Mouse (Mus musculus): Measurements from ENCODE around the gene Agpat1. TPM values are rescaled to one million over a fixed set of nuclear protein-coding genes. Genes with fewer than 3 reads are reported as not detected.

The Agpat1 gene
- polyA plus RNA-seq, 1 experiment = 165 TPM

DNA sequence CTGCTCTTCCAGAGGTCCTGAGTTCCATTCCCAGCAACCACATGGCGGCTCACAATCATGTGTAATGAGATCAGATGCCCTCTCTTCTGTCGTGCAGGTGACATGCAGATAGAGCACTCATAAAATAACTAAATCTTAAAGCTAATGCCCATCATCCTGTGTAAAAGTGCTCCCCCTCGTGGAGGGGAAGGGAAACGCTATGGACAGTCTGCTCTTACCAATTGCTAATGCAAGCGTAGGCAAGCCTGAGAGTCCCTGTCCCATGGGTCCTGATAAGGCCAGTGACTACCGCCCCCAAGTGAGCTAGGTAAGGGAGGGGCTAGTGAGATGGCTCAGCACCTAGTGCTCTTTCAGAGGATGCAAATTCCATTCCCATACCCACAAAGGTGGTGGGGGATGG lies 14.9 kb downstream of the Agpat1 start:
- Histone ChIP-seq H3K27me3 (replicated peaks) (no peaks in the 10 kb centered on the region), H3K9me3 (no peaks in the 10 kb centered on the region), H3K4me3 (replicated peaks) (peak overlapping the region; percentile 3), H3K4me1 (peaks cover 11% of the 10 kb centered on the region), H3K36me3 (replicated peaks; ENCODE audit: low read length) (peaks cover 74% of the 10 kb centered on the region)
- no peak for TF ChIP-seq FLI1 (IDR thresholded peaks at IDR 0.05; ENCODE audit: low read length)
- no peak for TF ChIP-seq GATA1 (IDR thresholded peaks at IDR 0.05; ENCODE audit: borderline replicate concordance, low read length)

DNA sequence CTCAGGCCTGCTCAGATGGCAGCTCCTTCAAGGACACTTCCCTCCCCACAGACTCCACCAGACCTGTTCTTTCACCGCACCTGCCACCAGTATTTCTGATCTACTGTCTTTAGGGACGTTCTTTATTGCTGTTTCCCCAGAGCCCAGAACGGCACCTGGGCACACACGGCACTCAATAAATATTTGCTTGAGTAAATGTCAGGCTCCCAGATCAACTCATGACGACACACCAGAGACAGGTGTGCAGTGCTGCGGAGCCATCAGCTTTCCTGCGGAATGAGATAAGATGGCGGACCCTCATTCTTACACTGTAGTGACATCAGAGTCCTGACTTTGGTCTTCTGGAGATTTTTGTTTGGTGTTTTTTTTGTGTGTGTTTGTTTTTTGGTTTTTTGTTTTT lies 16.9 kb downstream of the Agpat1 start:
- no peaks in the 10 kb centered on the region for H3K9me3 ChIP-seq
- no peak for TF ChIP-seq FLI1 (IDR thresholded peaks at IDR 0.05; ENCODE audit: low read length)
- TF ChIP-seq GATA1 (IDR thresholded peaks at IDR 0.05; ENCODE audit: borderline replicate concordance, low read length) = no peak

DNA sequence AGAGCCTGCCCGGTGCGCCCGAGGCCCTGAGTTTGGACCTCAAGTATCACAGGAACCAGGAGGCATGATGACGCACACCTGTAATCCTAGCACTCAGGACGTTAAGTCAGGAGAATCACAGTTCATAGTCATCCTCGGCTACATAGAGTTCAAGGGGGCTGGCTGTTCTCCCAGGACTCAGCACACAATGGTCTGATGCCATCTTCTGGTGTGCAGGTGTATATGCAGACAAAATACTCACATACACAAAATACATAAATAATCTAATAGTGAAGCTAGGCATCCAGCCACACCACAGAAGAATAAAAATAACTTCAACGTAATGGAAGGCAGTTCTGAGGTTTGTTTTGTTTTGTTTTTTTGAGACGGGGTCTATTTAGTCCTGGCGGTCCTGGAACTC lies 19.1 kb downstream of the Agpat1 start:
- Histone ChIP-seq H3K4me1 (peaks cover 28% of the 10 kb centered on the region), H3K9me3 (no peaks in the 10 kb centered on the region), H3K27me3 (replicated peaks) (peaks cover 8% of the 10 kb centered on the region), H3K4me3 (replicated peaks) (no peak overlapping the region), H3K36me3 (replicated peaks; ENCODE audit: low read length) (peaks cover 53% of the 10 kb centered on the region)
- TF ChIP-seq FLI1 (IDR thresholded peaks at IDR 0.05; ENCODE audit: low read length) (no peak), GATA1 (IDR thresholded peaks at IDR 0.05; ENCODE audit: borderline replicate concordance, low read length) (no peak)

More for the DNA sequence above, 16.9 kb downstream of the Agpat1 start:
- Histone ChIP-seq H3K27me3 (replicated peaks) (no peaks in the 10 kb centered on the region), H3K4me1 (peaks cover 14% of the 10 kb centered on the region), H3K4me3 (replicated peaks) (no peak overlapping the region), H3K36me3 (replicated peaks; ENCODE audit: low read length) (peaks cover 67% of the 10 kb centered on the region)

DNA sequence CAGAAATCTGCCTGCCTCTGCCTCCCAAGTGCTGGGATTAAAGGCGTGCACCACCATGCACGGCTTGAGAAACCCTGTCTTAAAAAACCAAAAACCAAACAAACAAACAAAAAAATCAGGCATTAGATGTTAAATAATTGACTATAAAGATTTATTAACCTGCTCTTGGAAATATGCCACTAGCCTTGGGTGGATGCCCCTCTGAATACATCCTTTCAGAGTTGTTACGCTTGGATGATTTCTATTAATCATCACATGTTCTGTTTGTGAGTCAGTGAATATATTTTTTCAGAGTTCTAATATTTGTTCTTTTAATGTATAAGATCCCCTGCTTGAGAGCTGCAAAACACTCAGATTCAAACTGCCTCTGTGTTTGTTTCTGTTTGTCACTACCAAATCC lies 20.9 kb downstream of the Agpat1 start:
- H3K36me3 ChIP-seq (replicated peaks; ENCODE audit: low read length) = peaks cover 47% of the 10 kb centered on the region
- no peak overlapping the region for H3K4me3 ChIP-seq (replicated peaks)
- no peaks in the 10 kb centered on the region for H3K9me3 ChIP-seq
- peaks cover 38% of the 10 kb centered on the region for H3K4me1 ChIP-seq
- TF ChIP-seq FLI1 (IDR thresholded peaks at IDR 0.05; ENCODE audit: low read length) = no peak
- TF ChIP-seq GATA1 (IDR thresholded peaks at IDR 0.05; ENCODE audit: borderline replicate concordance, low read length) = no peak
- H3K27me3 ChIP-seq (replicated peaks) = peaks cover 26% of the 10 kb centered on the region

DNA sequence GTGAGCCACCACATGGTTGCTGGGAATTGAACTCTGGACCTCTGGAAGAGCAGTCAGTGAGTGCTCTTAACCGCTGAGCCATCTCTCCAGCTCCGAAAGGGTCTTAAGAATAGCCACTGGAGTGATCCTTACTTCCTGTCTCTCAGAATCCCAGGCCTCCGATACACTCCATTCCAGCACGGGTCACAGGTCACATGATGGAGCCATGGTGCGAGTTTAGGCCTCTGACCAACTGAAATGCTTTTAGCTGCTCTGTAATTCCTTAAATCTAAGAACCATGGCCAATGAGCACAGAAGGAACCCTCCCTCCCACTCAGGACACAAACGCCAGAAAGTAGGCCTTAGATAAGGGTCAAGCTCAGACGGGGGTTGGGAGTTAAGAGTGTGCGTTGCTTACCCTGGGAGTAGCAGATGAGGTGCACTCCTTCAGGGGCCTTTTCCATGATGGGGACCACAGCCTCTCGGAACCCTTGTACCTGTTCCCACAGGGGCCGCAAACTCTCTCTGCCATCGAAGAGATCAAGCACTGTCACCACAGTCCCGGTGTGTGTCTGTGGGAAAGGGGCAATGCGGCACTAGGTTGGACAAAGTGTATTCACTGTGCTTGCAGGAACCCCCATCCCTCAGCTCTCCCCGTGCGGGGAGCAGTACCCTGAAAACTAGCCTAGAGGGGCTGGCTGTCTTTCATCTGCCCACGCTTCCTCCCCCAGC lies 22.2 kb downstream of the Agpat1 start:
- no peaks in the 10 kb centered on the region for H3K9me3 ChIP-seq
- peak overlapping the region; percentile 94 for H3K4me3 ChIP-seq (replicated peaks)
- H3K4me1 ChIP-seq = peaks cover 50% of the 10 kb centered on the region
- peaks cover 38% of the 10 kb centered on the region for H3K27me3 ChIP-seq (replicated peaks)
- H3K36me3 ChIP-seq (replicated peaks; ENCODE audit: low read length) = peaks cover 40% of the 10 kb centered on the region
- TF ChIP-seq GATA1 (IDR thresholded peaks at IDR 0.05; ENCODE audit: borderline replicate concordance, low read length) (no peak), FLI1 (IDR thresholded peaks at IDR 0.05; ENCODE audit: low read length) (no peak)

DNA sequence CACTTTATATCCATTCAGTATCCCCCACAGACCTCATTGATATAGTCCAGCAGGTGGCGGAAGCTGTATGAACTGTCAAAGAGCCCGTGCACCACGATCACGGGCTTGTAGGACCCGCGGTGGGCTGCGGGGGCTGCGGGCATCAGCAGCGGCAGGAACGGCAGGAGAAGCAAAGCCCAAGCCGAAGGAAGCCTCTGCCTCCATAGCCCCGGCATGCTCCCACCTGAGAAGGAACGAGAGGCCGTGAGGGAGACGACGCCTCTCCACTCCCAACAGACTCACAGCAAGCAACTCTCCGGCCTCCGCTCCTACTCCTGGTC lies 22.7 kb downstream of the Agpat1 start:
- no peaks in the 10 kb centered on the region for H3K9me3 ChIP-seq

DNA sequence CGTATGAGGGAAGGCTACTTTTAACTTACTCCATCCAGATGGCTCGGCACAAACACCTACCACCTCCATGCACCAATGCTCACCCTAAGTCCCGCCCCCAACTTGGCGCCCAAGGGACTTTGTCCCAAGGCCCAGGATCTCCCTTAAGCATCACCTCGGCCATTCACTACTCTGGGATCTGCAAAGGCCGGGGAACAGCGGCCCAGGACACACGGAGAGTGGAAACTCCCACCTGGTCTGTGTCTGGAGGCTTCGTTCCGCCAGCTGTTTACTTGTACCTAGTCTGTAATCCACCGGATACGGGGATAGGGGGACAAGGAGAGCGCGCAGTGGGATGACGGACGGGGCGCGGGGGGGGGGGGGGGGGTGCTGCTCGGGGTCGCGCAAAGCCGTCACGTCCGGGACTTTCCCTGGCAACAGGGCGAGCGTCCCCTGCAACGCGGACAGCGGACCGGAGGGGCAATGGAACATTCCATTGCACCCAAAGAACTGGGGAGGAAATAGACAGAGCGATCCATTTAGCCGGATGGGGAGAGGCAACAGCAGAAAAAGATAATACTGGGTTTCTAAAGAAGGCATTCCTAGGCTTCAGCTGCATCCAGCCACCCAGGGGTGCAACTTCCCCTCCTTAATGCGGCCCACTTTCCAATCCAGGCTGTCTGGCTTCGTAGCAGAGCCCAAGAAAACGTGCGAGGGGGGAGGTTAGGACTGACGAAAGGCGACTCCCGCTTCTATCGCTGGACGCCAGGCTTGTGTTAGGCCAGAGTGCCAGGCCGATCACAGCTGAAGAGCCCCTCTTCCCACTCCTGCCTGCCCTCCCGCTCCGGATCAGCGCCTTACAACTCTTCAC lies 23.3 kb downstream of the Agpat1 start:
- Histone ChIP-seq H3K4me1 (peaks cover 61% of the 10 kb centered on the region), H3K9me3 (no peaks in the 10 kb centered on the region), H3K36me3 (replicated peaks; ENCODE audit: low read length) (peaks cover 32% of the 10 kb centered on the region), H3K4me3 (replicated peaks) (peak overlapping the region; percentile 94), H3K27me3 (replicated peaks) (peaks cover 49% of the 10 kb centered on the region)
- TF ChIP-seq FLI1 (IDR thresholded peaks at IDR 0.05; ENCODE audit: low read length) = no peak

More for the DNA sequence above, 22.7 kb downstream of the Agpat1 start:
- peaks cover 55% of the 10 kb centered on the region for H3K4me1 ChIP-seq
- TF ChIP-seq GATA1 (IDR thresholded peaks at IDR 0.05; ENCODE audit: borderline replicate concordance, low read length) (no peak), FLI1 (IDR thresholded peaks at IDR 0.05; ENCODE audit: low read length) (no peak)
- H3K36me3 ChIP-seq (replicated peaks; ENCODE audit: low read length) = peaks cover 37% of the 10 kb centered on the region
- H3K4me3 ChIP-seq (replicated peaks) = peak overlapping the region; percentile 94
- peaks cover 43% of the 10 kb centered on the region for H3K27me3 ChIP-seq (replicated peaks)

DNA sequence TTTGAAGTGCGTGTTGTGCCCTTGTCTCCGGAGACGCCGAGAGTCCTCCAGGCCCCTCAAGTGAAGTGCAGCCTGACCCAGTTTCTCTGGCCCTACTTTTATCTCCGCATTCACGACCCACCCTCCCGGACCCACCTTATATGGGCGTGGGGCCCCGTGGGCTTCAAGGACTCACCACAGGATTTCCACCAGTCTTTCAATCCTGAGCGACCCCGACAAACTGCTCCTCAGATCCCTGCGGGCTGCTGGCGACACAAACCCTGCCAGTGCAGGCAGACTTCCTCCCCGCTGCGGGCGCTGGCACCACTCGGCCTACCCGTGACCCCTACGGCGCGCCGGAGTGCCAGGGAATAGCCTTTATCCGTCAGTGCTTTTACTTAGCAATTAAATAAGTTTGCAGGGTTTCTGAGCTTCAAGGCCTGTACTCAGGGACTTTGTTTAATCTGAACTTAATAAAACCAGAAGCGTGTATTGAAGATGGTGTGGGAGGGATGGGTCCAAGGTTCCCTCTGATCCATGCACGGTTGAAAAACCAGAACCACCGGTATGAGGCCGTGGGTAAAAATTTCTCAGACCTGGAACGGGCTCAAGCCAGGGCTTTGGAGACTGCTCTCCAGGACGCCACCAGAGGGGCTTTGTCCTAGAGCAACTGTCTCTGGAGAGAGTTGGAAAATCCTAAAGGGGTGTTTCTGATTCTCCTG lies 24.0 kb downstream of the Agpat1 start, which contains the start of gene Ppt2:
Gene Ppt2 (minus strand): TSS at position 568 of the 701 bp plus-strand sequence.
- H3K9me3 ChIP-seq = no peaks in the 10 kb centered on the region
- peak within 1 kb of the TSS; percentile 94 for H3K4me3 ChIP-seq (replicated peaks)
- peaks cover 67% of the 10 kb centered on the region for H3K4me1 ChIP-seq
- H3K27me3 ChIP-seq (replicated peaks) = peaks cover 55% of the 10 kb centered on the region
- TF ChIP-seq FLI1 (IDR thresholded peaks at IDR 0.05; ENCODE audit: low read length) (no peak), GATA1 (IDR thresholded peaks at IDR 0.05; ENCODE audit: borderline replicate concordance, low read length) (no peak)
- H3K36me3 ChIP-seq (replicated peaks; ENCODE audit: low read length) = peaks cover 24% of the 10 kb centered on the region

DNA sequence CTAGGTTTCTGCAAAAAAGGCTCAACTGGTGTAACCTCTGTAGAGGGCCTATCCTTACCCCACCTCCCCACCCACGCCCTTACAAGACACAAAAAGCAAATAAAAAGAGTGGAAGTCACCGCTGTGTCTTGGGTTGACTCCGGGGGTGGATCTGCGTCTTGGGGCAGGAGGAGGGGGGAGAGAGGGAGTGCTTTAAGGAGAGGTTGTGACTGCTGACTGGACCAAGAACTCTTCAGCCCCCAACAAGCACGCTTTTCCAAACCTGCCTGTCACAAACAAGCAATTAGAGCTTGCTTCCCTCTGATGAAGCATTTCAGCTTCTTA lies 24.5 kb downstream of the Agpat1 start:
- Histone ChIP-seq H3K36me3 (replicated peaks; ENCODE audit: low read length) (peaks cover 19% of the 10 kb centered on the region), H3K4me1 (peaks cover 71% of the 10 kb centered on the region), H3K9me3 (no peaks in the 10 kb centered on the region), H3K4me3 (replicated peaks) (no peak overlapping the region), H3K27me3 (replicated peaks) (peaks cover 60% of the 10 kb centered on the region)
- TF ChIP-seq FLI1 (IDR thresholded peaks at IDR 0.05; ENCODE audit: low read length) (no peak), GATA1 (IDR thresholded peaks at IDR 0.05; ENCODE audit: borderline replicate concordance, low read length) (no peak)

Data from megakaryocyte, embryonic 14.5 days (primary cell).